Mouse (Mus musculus) spleen, adult 18-20 months (tissue): ENCODE measurements around the gene Nsd1.
A peak's percentile ranks its signal among the peaks of the same experiment; 100 is the strongest.
"Not testable (repeated sequence)": the region's sequence is repeated elsewhere in the genome, so short reads cannot be mapped to it uniquely, and the experiment has no call there.

Experiments
- DNase-seq, 2 experiments: peaks; one replicate each; pipeline ENCODE4 v3.0.0; 2022; ENCODE audit warnings: mixed read lengths in 2 of 2

Gene Nsd1

GRCm38 (mm10) chr13:55191535-55191934, 18.0 kb upstream of the Nsd1 start:
- DNase-seq: no peak

DNA sequence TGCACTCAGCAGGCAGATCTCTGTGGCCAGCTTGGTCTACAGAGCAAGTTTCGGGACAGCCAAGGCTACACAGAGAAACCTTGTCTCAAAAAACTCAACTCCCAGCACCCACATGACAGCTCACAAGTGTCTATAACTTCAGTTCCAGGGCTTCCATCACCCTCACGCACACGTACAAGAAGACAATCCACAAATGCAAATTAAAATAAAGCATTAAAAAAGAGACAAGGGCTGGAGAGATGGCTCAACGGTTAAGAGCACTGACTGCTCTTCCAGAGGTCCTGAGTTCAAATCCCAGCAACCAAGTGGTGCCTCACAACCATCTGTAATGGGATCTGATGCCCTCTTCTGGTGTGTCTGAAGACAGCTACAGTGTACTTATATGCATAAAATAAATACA, 6.8 kb upstream of the Nsd1 start:
- not testable (repeated sequence) for DNase-seq

DNA sequence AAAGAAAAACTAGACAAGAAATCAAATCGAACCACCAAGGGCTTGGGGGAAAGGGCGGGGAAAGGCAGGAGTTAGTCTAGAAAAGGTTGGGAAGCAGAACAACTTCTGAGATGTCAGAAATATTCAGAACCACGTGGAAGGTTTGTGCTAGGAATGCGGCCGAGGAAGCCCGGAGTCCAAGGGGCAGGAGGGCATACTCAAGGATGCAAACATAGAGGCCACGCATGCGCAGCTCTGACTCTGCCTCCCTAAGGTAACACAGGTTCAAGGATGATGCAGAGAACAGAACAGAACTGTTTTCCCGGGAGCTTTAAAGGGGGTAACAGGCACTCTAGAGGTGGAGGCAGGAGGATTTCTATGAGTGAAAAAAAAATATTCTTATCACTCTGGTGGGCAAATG, 5.8 kb upstream of the Nsd1 start:
- DNase-seq: no peak

GRCm38 (mm10) chr13:55204667-55205389, 4.8 kb upstream of the Nsd1 start:
- DNase-seq: no peak

- DNase-seq: no peak
Observed at GRCm38 (mm10) chr13:55205448-55206205, 4.0 kb upstream of the Nsd1 start.

DNA sequence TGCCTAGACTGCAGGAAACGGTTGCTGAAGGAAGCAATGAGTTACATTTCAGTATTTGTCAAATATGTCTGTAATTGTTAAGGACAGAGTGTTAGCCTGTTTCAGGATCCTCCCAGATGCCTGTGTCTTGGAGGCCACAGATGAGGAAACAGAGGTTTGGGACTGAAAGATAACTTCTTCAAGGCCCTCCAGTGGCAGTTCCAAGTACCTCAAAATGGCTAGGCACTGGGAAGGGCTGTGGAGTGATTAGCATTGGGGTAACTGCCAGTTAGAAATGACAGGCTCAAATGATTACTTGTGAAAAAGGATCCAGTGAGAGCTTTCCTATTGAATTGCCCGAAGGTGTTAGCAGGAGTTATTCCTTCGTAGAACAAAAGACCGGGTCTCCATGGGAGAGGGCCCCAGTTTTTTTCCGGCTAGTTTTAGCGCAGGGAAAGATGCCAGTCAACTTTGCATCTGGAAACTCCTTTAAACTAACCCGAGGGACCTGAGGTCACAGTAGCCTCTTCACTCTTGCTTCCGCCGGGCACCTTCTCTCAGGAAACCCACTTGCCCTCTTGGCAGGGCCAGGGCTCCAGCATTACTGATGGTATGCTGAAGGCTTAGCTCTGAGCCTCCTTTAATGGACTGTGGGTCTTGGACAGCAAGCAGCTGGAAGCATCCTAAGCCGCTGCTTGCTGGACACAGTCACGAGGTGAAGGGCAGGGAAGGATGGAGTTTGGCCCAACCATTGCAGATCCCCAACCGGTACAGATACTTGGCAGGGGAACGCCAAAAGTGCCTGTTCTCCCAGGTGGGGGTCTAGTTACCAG, 539 bp upstream of the Nsd1 start:
- DNase-seq: no peak

GRCm38 (mm10) chr13:55210193-55210970, 800 bp downstream of the Nsd1 start:
- DNase-seq: peak; percentile 37 to 45

- DNase-seq: no peak
Observed at GRCm38 (mm10) chr13:55210971-55211220, 1.3 kb downstream of the Nsd1 start.

DNA sequence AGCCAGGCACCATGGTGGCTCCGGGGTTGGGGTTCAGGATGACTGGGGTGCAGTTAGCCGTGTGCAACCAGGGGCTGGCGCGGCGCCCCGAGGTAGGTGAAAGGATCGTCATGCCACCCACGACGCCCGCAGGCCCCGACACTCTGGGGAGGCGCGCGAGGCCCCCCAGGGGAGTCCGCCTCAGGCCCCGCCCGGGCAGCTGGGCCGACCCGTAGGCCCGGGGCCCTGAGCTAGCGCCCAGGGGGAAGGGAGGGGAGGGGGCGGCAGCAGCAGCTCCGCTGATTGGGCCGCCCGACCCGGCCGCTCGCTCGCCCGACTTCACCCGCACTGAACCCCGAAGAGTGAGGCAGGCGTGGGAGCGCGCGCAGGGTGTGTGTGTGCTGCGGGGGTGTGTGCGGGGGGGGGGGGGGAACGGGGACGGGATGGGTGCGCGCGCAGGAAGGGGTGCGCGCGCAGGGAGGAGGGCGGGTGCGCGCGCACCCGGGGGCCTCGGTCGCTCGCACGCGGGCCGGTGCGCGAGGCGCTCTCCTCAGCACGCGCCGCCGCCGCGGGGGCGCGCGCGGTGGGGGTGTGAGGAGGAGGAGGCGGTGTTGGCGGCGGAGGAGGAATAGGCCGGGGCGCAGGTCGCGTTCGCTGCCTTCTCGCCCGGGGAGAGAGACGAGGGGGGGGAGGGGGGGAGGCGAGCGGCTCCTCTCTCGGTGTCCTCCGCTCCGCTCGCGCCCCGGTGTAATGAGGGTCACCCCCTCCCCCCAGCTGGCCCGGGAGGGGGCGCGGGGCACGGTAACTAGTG, 1.8 kb downstream of the Nsd1 start:
- peak; percentile 84 to 85 for DNase-seq

GRCm38 (mm10) chr13:55212011-55212360, 2.4 kb downstream of the Nsd1 start:
- DNase-seq: peak in 1 of 2 experiments; percentile 55

- DNase-seq: peak; percentile 61 to 73
Observed at GRCm38 (mm10) chr13:55212361-55213137, 3.0 kb downstream of the Nsd1 start.

- no peak for DNase-seq
Observed at GRCm38 (mm10) chr13:55213138-55213806, 3.7 kb downstream of the Nsd1 start.

DNA sequence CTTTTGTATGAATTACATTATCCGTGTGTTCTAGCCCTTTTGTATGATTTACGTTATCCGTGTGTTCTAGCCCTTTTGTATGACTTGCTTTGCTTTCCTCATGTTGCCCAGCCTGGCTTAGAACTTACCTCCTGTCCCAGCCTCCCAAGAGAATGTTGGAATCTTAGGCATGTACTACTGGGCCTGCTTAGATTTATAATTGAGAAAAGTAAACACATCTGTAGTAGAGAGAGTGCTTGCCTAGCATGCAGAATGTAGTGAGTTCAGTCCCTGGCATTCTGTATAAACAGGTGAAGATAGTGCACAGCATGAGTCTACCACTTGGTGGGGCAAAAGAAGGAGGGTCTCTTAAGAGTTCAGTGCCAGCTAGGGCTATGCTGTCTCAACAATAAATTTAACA, 14.8 kb downstream of the Nsd1 start:
- DNase-seq: no peak

- no peak for DNase-seq
Observed at GRCm38 (mm10) chr13:55230701-55231100, 21.1 kb downstream of the Nsd1 start.

GRCm38 (mm10) chr13:55243205-55243604, 33.6 kb downstream of the Nsd1 start:
- DNase-seq: no peak

- DNase-seq: no peak
Observed at GRCm38 (mm10) chr13:55247293-55248030, 37.9 kb downstream of the Nsd1 start.

DNA sequence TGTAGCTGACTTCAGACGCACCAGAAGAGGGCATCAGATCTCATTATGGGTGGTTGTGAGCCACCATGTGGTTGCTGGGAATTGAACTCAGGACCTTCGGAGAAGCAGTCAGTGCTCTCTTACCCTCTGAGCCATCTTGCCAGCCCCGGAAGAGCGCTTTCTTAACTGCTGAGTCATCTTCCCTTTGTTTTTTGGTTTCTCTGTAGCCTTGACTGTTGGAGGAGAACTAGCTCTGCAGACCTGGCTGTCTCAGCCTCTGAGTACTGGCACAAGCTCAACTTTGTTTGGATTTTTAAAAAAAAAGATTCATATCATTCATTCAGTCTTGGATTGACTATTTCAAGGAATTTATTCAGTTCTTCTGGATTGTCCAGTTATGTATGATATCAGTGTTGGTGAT, 39.7 kb downstream of the Nsd1 start:
- DNase-seq: no peak

DNA sequence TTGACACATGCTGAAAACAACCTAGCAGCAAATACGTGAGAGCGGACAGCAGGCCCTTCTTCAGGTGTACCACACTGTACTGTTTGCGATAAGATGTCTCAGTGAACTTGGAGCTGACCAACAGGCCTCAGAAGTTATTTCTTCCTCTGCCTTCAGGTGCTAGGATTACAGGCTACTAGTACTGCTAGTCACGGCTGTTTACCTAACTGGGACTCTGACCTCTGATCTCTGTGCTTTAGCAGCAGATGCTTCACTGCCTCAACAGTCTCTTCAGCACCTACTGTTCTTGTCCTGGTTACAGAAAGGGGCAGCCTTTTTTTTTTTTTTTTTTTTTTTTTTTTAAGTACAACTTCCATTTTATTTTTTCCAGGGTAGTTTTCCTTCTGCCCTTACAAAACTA, 43.2 kb downstream of the Nsd1 start:
- DNase-seq: no peak

DNA sequence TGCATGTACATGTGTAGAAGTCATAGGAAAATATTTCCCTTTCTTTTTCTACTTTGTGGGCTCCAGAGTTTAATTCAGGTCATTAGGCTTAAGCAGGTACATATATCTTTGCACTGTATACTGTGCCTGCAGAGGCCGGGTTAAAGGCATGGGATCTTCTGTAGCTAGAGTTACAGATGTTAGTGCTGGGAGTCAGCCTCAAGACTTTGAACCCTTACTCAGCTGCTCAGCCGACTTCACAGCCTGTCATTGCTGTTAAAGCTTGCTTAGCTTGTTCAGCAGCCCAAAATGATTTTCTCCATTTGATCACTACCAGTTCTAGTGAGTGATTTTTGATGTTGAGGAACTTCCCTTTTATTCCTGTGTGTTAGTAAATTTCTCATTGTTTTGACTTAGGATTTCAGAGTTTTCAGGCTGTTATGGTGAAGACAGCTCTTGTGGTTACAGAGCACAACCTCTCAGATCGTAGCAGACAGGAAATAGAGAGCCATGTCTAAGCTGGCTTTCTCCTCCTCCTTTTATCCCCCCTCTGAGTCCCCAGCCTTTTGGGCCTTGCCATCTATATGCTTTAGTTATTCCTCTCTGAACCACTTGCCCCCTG, 45.6 kb downstream of the Nsd1 start:
- no peak for DNase-seq

DNA sequence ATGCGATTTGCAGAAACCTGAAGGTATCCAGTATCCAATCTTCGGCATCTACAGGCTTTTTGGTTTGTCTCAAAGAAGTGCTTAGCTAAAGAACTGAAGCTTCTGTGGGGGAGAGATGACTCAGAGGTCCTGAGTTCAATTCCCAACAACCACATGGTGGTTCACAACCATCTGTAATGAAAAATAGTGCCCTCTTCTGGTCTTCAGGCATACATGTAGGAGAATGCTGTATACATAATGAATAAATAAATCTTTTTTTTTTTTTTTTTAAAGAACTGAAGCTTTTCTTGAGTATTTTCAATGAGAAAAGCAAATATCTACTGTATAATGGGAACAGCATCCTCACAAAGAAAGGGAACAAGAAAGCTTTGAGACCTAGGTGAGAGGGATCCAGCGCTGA, 49.1 kb downstream of the Nsd1 start:
- DNase-seq: no peak
